Mouse (Mus musculus): ENCODE data around the gene Asb3. TPM values are rescaled to one million over a fixed set of nuclear protein-coding genes. Genes with fewer than 3 reads are reported as not detected.

Gene Asb3
- 1.8 and 3.6 TPM in 2 replicates for polyA plus RNA-seq (2012; rRNA removed)

- H3K36me3 ChIP-seq (ENCODE audit: control insufficient read depth, insufficient read depth, low read length): no peaks in the 10 kb centered on the region; the same call in 1 of the 2 replicates
- no peak within 1 kb of the TSS for H3K27ac ChIP-seq (ENCODE audit: insufficient read depth, low read depth, low read length)
- TF ChIP-seq POLR2A (IDR thresholded peaks at IDR 0.05; ENCODE audit: low read depth, low read length): no peak
- no peak for TF ChIP-seq CTCF (conservative IDR thresholded peaks at IDR 0.05; ENCODE audit: insufficient read depth, insufficient read length, low read depth, low read length)
- 0 out of 2 replicates have a peak, but pooled peaks cover 4% of the 10 kb centered on the region for H3K4me1 ChIP-seq (ENCODE audit: control insufficient read depth, insufficient read depth, low read length)
- 9% methylated on average over 40 of the region's 41 CpGs for WGBS
- H3K4me3 ChIP-seq (ENCODE audit: insufficient read depth, low read depth, low read length): peak within 1 kb of the TSS; percentile 21
- no peaks in the 10 kb centered on the region for H3K27me3 ChIP-seq (replicated peaks; ENCODE audit: control insufficient read depth, insufficient read depth, low read length)
- peak; percentile 40 for DNase-seq
Observed at GRCm38 (mm10) chr11:30885171-30885871, at the start of gene Asb3, which contains the start of gene Gpr75. Gene Asb3, plus strand, starts transcription at chr11:30885416. Gene Gpr75, plus strand, starts transcription at chr11:30885358.

- H3K4me3 ChIP-seq (ENCODE audit: insufficient read depth, low read depth, low read length): no peak overlapping the region
- no peak overlapping the region for H3K27ac ChIP-seq (ENCODE audit: insufficient read depth, low read depth, low read length)
- H3K4me1 ChIP-seq (ENCODE audit: control insufficient read depth, insufficient read depth, low read length): no peaks in the 10 kb centered on the region
- no peak for TF ChIP-seq POLR2A (IDR thresholded peaks at IDR 0.05; ENCODE audit: low read depth, low read length)
- no peak for TF ChIP-seq CTCF (conservative IDR thresholded peaks at IDR 0.05; ENCODE audit: insufficient read depth, insufficient read length, low read depth, low read length)
- no peak for DNase-seq
- peaks cover 4% of the 10 kb centered on the region; the same call in 1 of the 2 replicates for H3K36me3 ChIP-seq (ENCODE audit: control insufficient read depth, insufficient read depth, low read length)
- no peaks in the 10 kb centered on the region for H3K27me3 ChIP-seq (replicated peaks; ENCODE audit: control insufficient read depth, insufficient read depth, low read length)
- WGBS: 96% methylated on average over 2 of the region's 2 CpGs
Observed at GRCm38 (mm10) chr11:30838793-30839192, 46.4 kb upstream of the Asb3 start.

GRCm38 (mm10) chr11:30844355-30844754 lies 40.9 kb upstream of the Asb3 start:
- WGBS: 84% methylated on average over 1 of the region's 1 CpGs

GRCm38 (mm10) chr11:30872425-30872824 lies 12.8 kb upstream of the Asb3 start:
- H3K27ac ChIP-seq (ENCODE audit: insufficient read depth, low read depth, low read length): no peak overlapping the region
- no peaks in the 10 kb centered on the region for H3K4me1 ChIP-seq (ENCODE audit: control insufficient read depth, insufficient read depth, low read length)
- H3K27me3 ChIP-seq (replicated peaks; ENCODE audit: control insufficient read depth, insufficient read depth, low read length): no peaks in the 10 kb centered on the region
- H3K4me3 ChIP-seq (ENCODE audit: insufficient read depth, low read depth, low read length): no peak overlapping the region
- TF ChIP-seq CTCF (conservative IDR thresholded peaks at IDR 0.05; ENCODE audit: insufficient read depth, insufficient read length, low read depth, low read length): no peak
- TF ChIP-seq POLR2A (IDR thresholded peaks at IDR 0.05; ENCODE audit: low read depth, low read length): no peak
- peaks cover 6% of the 10 kb centered on the region for H3K36me3 ChIP-seq (ENCODE audit: control insufficient read depth, insufficient read depth, low read length)
- no peak for DNase-seq

More at GRCm38 (mm10) chr11:30844355-30844754, 40.9 kb upstream of the Asb3 start:
- H3K4me3 ChIP-seq (ENCODE audit: insufficient read depth, low read depth, low read length): no peak overlapping the region
- no peak for TF ChIP-seq POLR2A (IDR thresholded peaks at IDR 0.05; ENCODE audit: low read depth, low read length)
- no peak for TF ChIP-seq CTCF (conservative IDR thresholded peaks at IDR 0.05; ENCODE audit: insufficient read depth, insufficient read length, low read depth, low read length)
- no peak for DNase-seq
- H3K36me3 ChIP-seq (ENCODE audit: control insufficient read depth, insufficient read depth, low read length): peaks cover 4% of the 10 kb centered on the region
- no peaks in the 10 kb centered on the region for H3K27me3 ChIP-seq (replicated peaks; ENCODE audit: control insufficient read depth, insufficient read depth, low read length)
- no peak overlapping the region for H3K27ac ChIP-seq (ENCODE audit: insufficient read depth, low read depth, low read length)
- H3K4me1 ChIP-seq (ENCODE audit: control insufficient read depth, insufficient read depth, low read length): no peaks in the 10 kb centered on the region

DNA sequence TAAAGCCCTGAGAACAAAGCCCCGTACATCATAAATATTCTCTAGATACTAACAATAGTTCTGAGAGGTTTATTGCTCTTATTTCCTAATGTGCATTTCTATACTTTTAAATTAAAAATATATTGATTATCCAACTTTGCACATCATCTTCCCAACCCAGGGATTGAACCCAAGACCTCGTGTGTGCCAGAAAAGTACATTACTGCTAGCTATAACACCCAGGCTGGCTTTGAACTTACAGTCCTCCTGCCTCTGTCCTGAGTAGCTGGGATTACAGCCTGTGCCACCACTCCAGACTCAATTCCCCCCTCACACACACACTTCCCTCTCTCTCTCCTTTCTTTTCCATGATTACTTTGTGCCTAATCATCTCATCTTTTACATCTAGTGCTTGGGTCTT lies 2.9 kb downstream of the Asb3 start:
- no peak for DNase-seq
- H3K27me3 ChIP-seq (replicated peaks; ENCODE audit: control insufficient read depth, insufficient read depth, low read length): no peaks in the 10 kb centered on the region
- H3K4me1 ChIP-seq (ENCODE audit: control insufficient read depth, insufficient read depth, low read length): 0 out of 2 replicates have a peak, but pooled peaks cover 4% of the 10 kb centered on the region
- 93% methylated on average over 2 of the region's 2 CpGs for WGBS
- H3K4me3 ChIP-seq (ENCODE audit: insufficient read depth, low read depth, low read length): no peak overlapping the region
- no peak for TF ChIP-seq POLR2A (IDR thresholded peaks at IDR 0.05; ENCODE audit: low read depth, low read length)
- TF ChIP-seq CTCF (conservative IDR thresholded peaks at IDR 0.05; ENCODE audit: insufficient read depth, insufficient read length, low read depth, low read length): no peak
- no peaks in the 10 kb centered on the region for H3K36me3 ChIP-seq (ENCODE audit: control insufficient read depth, insufficient read depth, low read length)
- H3K27ac ChIP-seq (ENCODE audit: insufficient read depth, low read depth, low read length): no peak overlapping the region

- no peaks in the 10 kb centered on the region for H3K27me3 ChIP-seq (replicated peaks; ENCODE audit: control insufficient read depth, insufficient read depth, low read length)
- TF ChIP-seq CTCF (conservative IDR thresholded peaks at IDR 0.05; ENCODE audit: insufficient read depth, insufficient read length, low read depth, low read length) (no peak), POLR2A (IDR thresholded peaks at IDR 0.05; ENCODE audit: low read depth, low read length) (no peak)
- peaks cover 1% of the 10 kb centered on the region; the same call in 1 of the 2 replicates for H3K36me3 ChIP-seq (ENCODE audit: control insufficient read depth, insufficient read depth, low read length)
- WGBS: 98% methylated on average over 1 of the region's 1 CpGs
- no peaks in the 10 kb centered on the region for H3K4me1 ChIP-seq (ENCODE audit: control insufficient read depth, insufficient read depth, low read length)
- H3K4me3 ChIP-seq (ENCODE audit: insufficient read depth, low read depth, low read length): no peak overlapping the region
- no peak for DNase-seq
- H3K27ac ChIP-seq (ENCODE audit: insufficient read depth, low read depth, low read length): no peak overlapping the region
Observed at GRCm38 (mm10) chr11:30896201-30896600, 11.0 kb downstream of the Asb3 start.

DNA sequence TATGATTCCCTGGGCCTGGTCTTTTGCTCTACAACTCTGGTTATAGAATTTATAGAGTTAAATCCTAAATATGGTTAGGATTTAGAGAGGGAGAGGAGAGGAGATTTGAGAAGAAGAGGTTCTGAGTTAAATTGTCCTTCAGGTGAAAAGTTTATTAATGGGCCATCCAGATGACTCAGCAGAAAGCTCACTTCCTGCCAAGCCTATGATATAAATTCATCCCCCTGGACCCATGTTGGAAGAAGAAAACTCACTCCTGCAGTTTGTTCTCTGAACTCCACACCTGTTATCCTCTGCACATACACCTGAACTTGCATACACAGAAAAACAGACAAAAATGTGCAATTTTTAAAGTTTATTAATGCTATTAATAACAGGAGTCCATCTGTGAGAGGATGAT lies 14.1 kb downstream of the Asb3 start:
- no peak overlapping the region for H3K4me3 ChIP-seq (ENCODE audit: insufficient read depth, low read depth, low read length)
- H3K36me3 ChIP-seq (ENCODE audit: control insufficient read depth, insufficient read depth, low read length): peaks cover 1% of the 10 kb centered on the region; the same call in 1 of the 2 replicates
- H3K27ac ChIP-seq (ENCODE audit: insufficient read depth, low read depth, low read length): no peak overlapping the region
- no peak for DNase-seq
- no peaks in the 10 kb centered on the region for H3K4me1 ChIP-seq (ENCODE audit: control insufficient read depth, insufficient read depth, low read length)
- no peaks in the 10 kb centered on the region for H3K27me3 ChIP-seq (replicated peaks; ENCODE audit: control insufficient read depth, insufficient read depth, low read length)
- TF ChIP-seq POLR2A (IDR thresholded peaks at IDR 0.05; ENCODE audit: low read depth, low read length) (no peak), CTCF (conservative IDR thresholded peaks at IDR 0.05; ENCODE audit: insufficient read depth, insufficient read length, low read depth, low read length) (no peak)
